Mouse (Mus musculus) CD4-positive, CD25-positive, alpha-beta regulatory T cell, adult 2 months (primary cell): ENCODE measurements around the gene Zfp687.

Experiments used
- DNase-seq: peaks from one replicate; pipeline ENCODE4 v3.0.0-alpha.2; 2012; ENCODE audit warnings: low read depth, low spot score

Zfp687 gene

DNA sequence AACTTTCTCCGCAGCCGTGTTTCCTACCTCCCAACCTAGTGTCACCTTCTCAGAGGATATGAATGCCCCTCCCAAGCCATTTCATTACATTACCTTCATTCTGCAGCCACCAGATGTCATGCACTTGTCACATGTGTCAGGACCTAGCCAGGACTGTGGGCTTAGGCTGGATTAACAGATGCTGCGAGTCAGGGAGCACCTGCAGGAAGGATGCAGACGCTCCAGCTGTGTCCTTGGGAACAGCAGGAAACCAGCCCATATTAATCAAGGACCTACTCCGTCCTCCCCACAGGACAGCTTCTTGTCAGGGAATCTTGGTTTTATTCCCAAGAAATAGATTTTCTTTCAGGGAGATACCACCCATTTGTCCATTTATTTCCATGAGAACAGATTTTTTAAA is 54.9 kb downstream of the Zfp687 start:
- DNase-seq, result no peak

DNA sequence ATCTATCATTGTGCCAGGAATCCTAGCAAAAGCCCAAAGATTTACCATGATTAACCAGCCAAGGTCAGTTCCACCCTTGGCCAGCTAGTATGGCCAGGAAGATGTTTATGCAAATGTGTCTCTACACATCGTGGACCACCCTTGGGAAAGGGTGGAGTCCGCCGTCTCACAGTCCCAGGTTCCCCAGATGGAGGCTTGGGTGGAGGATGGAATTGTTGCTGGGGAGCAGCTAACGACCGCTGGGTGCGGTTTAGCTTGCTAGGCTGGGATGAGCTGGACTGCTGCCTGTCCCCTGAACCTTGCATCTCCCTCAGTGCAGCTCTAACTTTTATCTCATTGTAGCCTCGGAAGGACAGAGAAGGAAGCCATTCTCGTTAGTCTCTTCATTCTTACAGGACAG is 55.4 kb downstream of the Zfp687 start:
- no peak for DNase-seq

DNA sequence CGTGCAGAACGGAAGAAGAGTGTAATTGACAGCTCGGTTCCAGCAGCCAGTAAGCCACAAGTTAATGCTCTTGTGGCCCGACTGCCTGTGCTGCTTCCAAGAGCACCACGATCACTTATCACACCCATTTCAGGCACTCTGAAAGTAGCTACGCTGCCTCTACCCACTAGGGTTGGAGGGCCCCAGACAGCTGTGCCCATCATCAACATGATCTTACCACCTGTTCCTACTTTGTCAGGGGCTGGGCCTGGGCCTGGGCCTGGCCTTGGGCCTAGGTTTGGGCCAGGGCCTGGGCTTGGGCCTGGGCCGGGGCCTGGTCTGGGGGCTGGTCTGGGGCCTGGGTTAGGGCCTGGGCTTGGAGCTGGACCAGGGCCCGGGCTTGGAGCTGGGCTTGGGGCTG is 57.0 kb downstream of the Zfp687 start:
- DNase-seq, result no peak
